Mouse (Mus musculus): ENCODE measurements at regions not wholly inside any gene's neighbourhood (a gene's known extent, or its start where the extent isn't known, plus 50 kb on each side); places are given as distances from the start of the nearest gene placed in this dataset.

GRCm38 (mm10) chr14:74358730-74359444, 281.8 kb upstream of the Htr2a start:
- DNase-seq (ENCODE audit: low spot score in 2 of 2): no peak

GRCm38 (mm10) chr14:74359663-74360552, 280.7 kb upstream of the Htr2a start:
- DNase-seq (ENCODE audit: low spot score in 2 of 2): no peak

GRCm38 (mm10) chr14:74384481-74384880, 256.2 kb upstream of the Htr2a start:
- DNase-seq (ENCODE audit: low spot score in 2 of 2): no peak

GRCm38 (mm10) chr14:74392419-74392818, 248.2 kb upstream of the Htr2a start:
- no peak for DNase-seq (ENCODE audit: low spot score in 2 of 2)

- no peak for DNase-seq (ENCODE audit: low spot score in 2 of 2)
Measured at GRCm38 (mm10) chr14:74397202-74397601, 243.4 kb upstream of the Htr2a start.

- no peak for DNase-seq (ENCODE audit: low spot score in 2 of 2)
Measured at GRCm38 (mm10) chr14:74409441-74409840, 231.2 kb upstream of the Htr2a start.

- no peak for DNase-seq (ENCODE audit: low spot score in 2 of 2)
Measured at GRCm38 (mm10) chr14:74428226-74428625, 212.4 kb upstream of the Htr2a start.

- no peak for DNase-seq (ENCODE audit: low spot score in 2 of 2)
Measured at GRCm38 (mm10) chr14:74464027-74464682, 176.5 kb upstream of the Htr2a start.

GRCm38 (mm10) chr14:74495504-74495903, 145.1 kb upstream of the Htr2a start:
- no peak for DNase-seq (ENCODE audit: low spot score in 2 of 2)

GRCm38 (mm10) chr14:74511521-74511920, 129.1 kb upstream of the Htr2a start:
- DNase-seq (ENCODE audit: low spot score in 2 of 2): no peak

GRCm38 (mm10) chr14:74516451-74516850, 124.2 kb upstream of the Htr2a start:
- DNase-seq (ENCODE audit: low spot score in 2 of 2): no peak

GRCm38 (mm10) chr14:74519531-74519930, 121.1 kb upstream of the Htr2a start:
- DNase-seq (ENCODE audit: low spot score in 2 of 2): no peak

- no peak for DNase-seq (ENCODE audit: low spot score in 2 of 2)
Measured at GRCm38 (mm10) chr14:74521669-74522068, 119.0 kb upstream of the Htr2a start.

- DNase-seq (ENCODE audit: low spot score in 2 of 2): no peak
Measured at GRCm38 (mm10) chr14:74527246-74527645, 113.4 kb upstream of the Htr2a start.

- DNase-seq (ENCODE audit: low spot score in 2 of 2): no peak
Measured at GRCm38 (mm10) chr14:74529368-74529951, 111.2 kb upstream of the Htr2a start.

- no peak for DNase-seq (ENCODE audit: low spot score in 2 of 2)
Measured at GRCm38 (mm10) chr14:74538187-74538586, 102.5 kb upstream of the Htr2a start.

GRCm38 (mm10) chr14:74544028-74544427, 96.6 kb upstream of the Htr2a start:
- no peak for DNase-seq (ENCODE audit: low spot score in 2 of 2)

- DNase-seq (ENCODE audit: low spot score in 2 of 2): no peak
Measured at GRCm38 (mm10) chr14:74551091-74551490, 89.5 kb upstream of the Htr2a start.

GRCm38 (mm10) chr14:74553636-74554035, 87.0 kb upstream of the Htr2a start:
- no peak for DNase-seq (ENCODE audit: low spot score in 2 of 2)

GRCm38 (mm10) chr14:74558359-74558758, 82.3 kb upstream of the Htr2a start:
- no peak for DNase-seq (ENCODE audit: low spot score in 2 of 2)

Data from gastrocnemius, postnatal 4 days (tissue).